Mouse (Mus musculus) B cell, adult 67 days (primary cell): ENCODE measurements around the gene Lrrn2. TPM values are rescaled to one million over a fixed set of nuclear protein-coding genes. Genes with fewer than 3 reads are reported as not detected.

Source experiments
- total RNA-seq, 2 experiments: library from RNA; stranded (reverse); gene quantifications; 4 replicates each; pipeline ENCODE4 v1.2.4; 2023

Lrrn2 gene
- not detected for total RNA-seq

DNA sequence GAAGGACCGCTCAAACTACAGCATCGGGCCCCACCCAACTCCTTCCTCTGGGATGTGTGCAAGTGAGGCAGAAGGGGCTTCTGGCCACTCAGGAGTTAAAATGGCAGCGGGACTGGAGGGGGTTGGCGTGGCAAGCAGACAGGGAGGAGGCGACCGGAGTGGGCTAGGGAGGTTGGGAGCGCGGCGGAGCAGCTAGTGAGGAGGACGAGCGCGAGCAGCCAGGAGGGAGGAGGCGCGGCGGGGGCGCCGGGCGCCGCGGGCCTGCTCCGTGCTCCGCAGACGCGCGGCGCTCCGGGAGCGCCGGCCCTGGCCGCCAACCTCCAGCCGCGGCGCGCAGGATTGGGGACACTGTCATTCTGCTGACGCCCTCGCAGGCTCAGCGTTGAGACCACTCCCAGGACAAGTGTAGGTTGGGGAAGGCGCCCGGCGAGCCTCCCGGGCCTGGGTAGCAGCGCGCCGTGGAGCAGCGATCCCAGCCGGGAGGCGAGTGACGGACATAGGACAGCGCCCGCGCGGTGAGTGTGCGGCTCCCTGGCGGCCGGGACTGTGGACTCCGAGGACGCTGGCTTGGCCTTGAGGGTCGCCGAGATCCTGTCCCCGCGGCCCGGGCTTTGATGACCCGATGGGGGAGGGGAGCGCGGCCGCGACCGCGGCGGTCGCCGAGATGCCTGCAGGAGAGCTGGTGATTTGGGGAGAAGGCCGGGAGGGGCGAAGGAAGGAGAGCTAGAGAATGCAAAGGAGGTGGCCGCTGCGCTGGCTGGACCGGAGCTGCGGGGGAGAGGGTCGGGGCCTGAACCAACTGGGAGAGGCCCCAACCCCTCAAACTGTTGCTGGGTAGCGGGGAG lies at the start of gene Lrrn2:
Gene Lrrn2, plus strand, starts transcription at position 113 of the 845 bp plus-strand sequence.

Other genes with a start within 250 kb of the Lrrn2 start
- under 1 TPM in 1 of 2 experiments, not detected in 1; 0.06 TPM for gene Nfasc, start 138.5 kb upstream of the Lrrn2 start, total RNA-seq
- 100 to 1,000 TPM; 271 to 277 TPM for gene Mdm4, start 150.3 kb downstream of the Lrrn2 start, total RNA-seq
- gene Pik3c2b, start 165.4 kb downstream of the Lrrn2 start, total RNA-seq, result 100 to 1,000 TPM; 131 to 137 TPM